Mouse (Mus musculus) E14TG2a.4 (cell line): ENCODE results near the gene Cabp2.
"Not testable (repeated sequence)": the region's sequence is repeated elsewhere in the genome, so short reads cannot be mapped to it uniquely, and the experiment has no call there.

Experiments used
- H3K27me3 ChIP-seq: 2 replicates; pipeline ENCODE4 v1.6.1; 2014; ENCODE audit warnings: low read length, control low read depth; ENCODE audit not compliant: insufficient read depth
- H3K36me3 ChIP-seq: 2 replicates; pipeline ENCODE4 v1.6.1; 2014; ENCODE audit warnings: low read length, control low read depth; ENCODE audit not compliant: insufficient read depth
- H3K4me1 ChIP-seq: replicated peaks from 2 replicates; pipeline ENCODE4 v1.6.1; 2014; ENCODE audit warnings: low read depth, low read length, control low read depth
- H3K4me3 ChIP-seq: replicated peaks from 2 replicates; pipeline ENCODE4 v1.5.1; 2014; ENCODE audit warnings: mild to moderate bottlenecking, low read length
- H3K9me3 ChIP-seq: 2 replicates; pipeline ENCODE4 v1.6.1; 2014; ENCODE audit warnings: low read length, control low read depth
- CTCF ChIP-seq: conservative IDR thresholded peaks from 2 replicates; pipeline ENCODE4 v1.5.1; 2014; ENCODE audit warnings: low read length
- NANOG ChIP-seq: IDR thresholded peaks from 2 replicates; pipeline ENCODE4 v1.6.1; 2014; ENCODE audit warnings: borderline replicate concordance, low read length, mixed read lengths
- POU5F1 ChIP-seq: IDR thresholded peaks from 2 replicates; pipeline ENCODE4 v1.6.1; 2014; ENCODE audit warnings: low read length, borderline replicate concordance

Cabp2 gene

GRCm38 (mm10) chr19:4042124-4042523, 39.3 kb upstream of the Cabp2 start:
- peaks cover 63% of the 10 kb centered on the region for H3K4me1 ChIP-seq
- TF ChIP-seq NANOG: no peak
- TF ChIP-seq CTCF: no peak
- no peak for TF ChIP-seq POU5F1
- H3K36me3 ChIP-seq: peaks cover 12% of the 10 kb centered on the region
- peak overlapping the region; percentile 82 for H3K4me3 ChIP-seq
- H3K27me3 ChIP-seq: no peaks in the 10 kb centered on the region
- peaks cover 12% of the 10 kb centered on the region for H3K9me3 ChIP-seq

- H3K36me3 ChIP-seq: peaks cover 12% of the 10 kb centered on the region
- peaks cover 12% of the 10 kb centered on the region for H3K9me3 ChIP-seq
- H3K27me3 ChIP-seq: not testable (repeated sequence)
- H3K4me1 ChIP-seq: peaks cover 64% of the 10 kb centered on the region
- H3K4me3 ChIP-seq: 0 out of 2 replicates have a peak overlapping the region, but pooled peaks have one; percentile 3
Observed at GRCm38 (mm10) chr19:4044109-4044508, 37.3 kb upstream of the Cabp2 start.

GRCm38 (mm10) chr19:4045966-4046865, 35.2 kb upstream of the Cabp2 start, which contains the start of gene Gstp2:
Gene Gstp2, minus strand, starts transcription at chr19:4046023.
- Histone ChIP-seq H3K36me3 (no peaks in the 10 kb centered on the region), H3K27me3 (no peaks in the 10 kb centered on the region), H3K4me1 (peaks cover 60% of the 10 kb centered on the region), H3K4me3 (peak within 1 kb of the TSS; percentile 70), H3K9me3 (peaks cover 15% of the 10 kb centered on the region)
- TF ChIP-seq CTCF (no peak), NANOG (no peak), POU5F1 (no peak)

- Histone ChIP-seq H3K4me3 (peak overlapping the region; percentile 70), H3K36me3 (no peaks in the 10 kb centered on the region), H3K9me3 (peaks cover 15% of the 10 kb centered on the region), H3K4me1 (peaks cover 56% of the 10 kb centered on the region), H3K27me3 (no peaks in the 10 kb centered on the region)
- TF ChIP-seq NANOG: no peak
- TF ChIP-seq CTCF: no peak
- TF ChIP-seq POU5F1: no peak
Observed at GRCm38 (mm10) chr19:4046866-4047254, 34.5 kb upstream of the Cabp2 start.

- Histone ChIP-seq H3K4me1 (peaks cover 55% of the 10 kb centered on the region), H3K9me3 (peaks cover 15% of the 10 kb centered on the region), H3K36me3 (no peaks in the 10 kb centered on the region), H3K4me3 (peak overlapping the region; percentile 70), H3K27me3 (no peaks in the 10 kb centered on the region)
- TF ChIP-seq POU5F1 (no peak), NANOG (no peak), CTCF (peak; percentile 71)
Observed at GRCm38 (mm10) chr19:4047859-4048258, 33.5 kb upstream of the Cabp2 start.

- not testable (repeated sequence) for H3K4me3 ChIP-seq, H3K27me3 ChIP-seq, H3K36me3 ChIP-seq
- peak; percentile 22 for TF ChIP-seq CTCF
- peaks cover 53% of the 10 kb centered on the region for H3K4me1 ChIP-seq
- H3K9me3 ChIP-seq: peaks cover 10% of the 10 kb centered on the region
Observed at GRCm38 (mm10) chr19:4049069-4049468, 32.3 kb upstream of the Cabp2 start.

GRCm38 (mm10) chr19:4051016-4051415, 30.4 kb upstream of the Cabp2 start:
- Histone ChIP-seq H3K4me3 (no peak overlapping the region), H3K27me3 (no peaks in the 10 kb centered on the region), H3K9me3 (peaks cover 3% of the 10 kb centered on the region; the same call in 1 of the 2 replicates), H3K36me3 (no peaks in the 10 kb centered on the region), H3K4me1 (peaks cover 57% of the 10 kb centered on the region)
- no peak for TF ChIP-seq POU5F1
- TF ChIP-seq CTCF: peak; percentile 31

- Histone ChIP-seq H3K4me3 (no peak overlapping the region), H3K27me3 (no peaks in the 10 kb centered on the region), H3K36me3 (no peaks in the 10 kb centered on the region), H3K9me3 (peaks cover 3% of the 10 kb centered on the region; the same call in 1 of the 2 replicates), H3K4me1 (peaks cover 58% of the 10 kb centered on the region)
- TF ChIP-seq CTCF (peak; percentile 81), POU5F1 (no peak), NANOG (no peak)
Observed at GRCm38 (mm10) chr19:4051741-4052515, 29.4 kb upstream of the Cabp2 start.
